Mouse (Mus musculus): Measurements from ENCODE around the gene St14. TPM values are rescaled to one million over a fixed set of nuclear protein-coding genes. Genes with fewer than 3 reads are reported as not detected.

Gene St14
- polyA plus RNA-seq, 1 experiment from 2014 or later, result 13.0 TPM

- Histone ChIP-seq H3K27ac (no peak overlapping the region), H3K4me3 (no peak overlapping the region), H3K4me2 (replicated peaks) (no peak overlapping the region), H3K27me3 (no peaks in the 10 kb centered on the region), H3K9ac (no peak overlapping the region), H3K4me1 (no peaks in the 10 kb centered on the region), H3K9me3 (no peaks in the 10 kb centered on the region), H3K36me3 (no peaks in the 10 kb centered on the region)
- WGBS, result 88% methylated on average over 18 of the region's 18 CpGs
- ATAC-seq (ENCODE audit: insufficient number of reproducible peaks, insufficient read depth, low FRiP score, low TSS enrichment), result no peak
Measured at GRCm38 (mm10) chr9:31092111-31092832, 39.4 kb downstream of the St14 start.

- no peak overlapping the region for H3K4me2 ChIP-seq (replicated peaks)
- no peaks in the 10 kb centered on the region for H3K9me3 ChIP-seq
- no peaks in the 10 kb centered on the region for H3K36me3 ChIP-seq
- no peak for ATAC-seq (ENCODE audit: insufficient number of reproducible peaks, insufficient read depth, low FRiP score, low TSS enrichment)
- H3K4me1 ChIP-seq, result no peaks in the 10 kb centered on the region
- no peak overlapping the region for H3K9ac ChIP-seq
- H3K27ac ChIP-seq, result no peak overlapping the region
- H3K27me3 ChIP-seq, result no peaks in the 10 kb centered on the region
- no peak overlapping the region for H3K4me3 ChIP-seq
- 89% methylated on average over 10 of the region's 10 CpGs for WGBS
Measured at GRCm38 (mm10) chr9:31091162-31091581, 40.5 kb downstream of the St14 start.

- Histone ChIP-seq H3K36me3 (no peaks in the 10 kb centered on the region), H3K4me2 (replicated peaks) (no peak overlapping the region), H3K4me3 (no peak overlapping the region), H3K9me3 (no peaks in the 10 kb centered on the region), H3K27me3 (no peaks in the 10 kb centered on the region), H3K9ac (no peak overlapping the region), H3K4me1 (no peaks in the 10 kb centered on the region), H3K27ac (no peak overlapping the region)
- WGBS, result 77% methylated on average over 29 of the region's 29 CpGs
- no peak for ATAC-seq (ENCODE audit: insufficient number of reproducible peaks, insufficient read depth, low FRiP score, low TSS enrichment)
Measured at GRCm38 (mm10) chr9:31090081-31091023, 41.3 kb downstream of the St14 start.

- Histone ChIP-seq H3K9me3 (no peaks in the 10 kb centered on the region), H3K4me2 (replicated peaks) (no peak overlapping the region), H3K9ac (no peak overlapping the region), H3K27me3 (no peaks in the 10 kb centered on the region), H3K4me1 (no peaks in the 10 kb centered on the region), H3K4me3 (no peak overlapping the region), H3K27ac (no peak overlapping the region), H3K36me3 (no peaks in the 10 kb centered on the region)
- 85% methylated on average over 9 of the region's 9 CpGs for WGBS
- no peak for ATAC-seq (ENCODE audit: insufficient number of reproducible peaks, insufficient read depth, low FRiP score, low TSS enrichment)
Measured at GRCm38 (mm10) chr9:31089541-31089940, 42.1 kb downstream of the St14 start.

GRCm38 (mm10) chr9:31088883-31089282 is 42.8 kb downstream of the St14 start:
- no peaks in the 10 kb centered on the region for H3K27me3 ChIP-seq
- H3K9ac ChIP-seq, result no peak overlapping the region
- no peaks in the 10 kb centered on the region for H3K36me3 ChIP-seq
- H3K9me3 ChIP-seq, result no peaks in the 10 kb centered on the region
- H3K4me3 ChIP-seq, result no peak overlapping the region
- no peak overlapping the region for H3K27ac ChIP-seq
- no peaks in the 10 kb centered on the region for H3K4me1 ChIP-seq
- H3K4me2 ChIP-seq (replicated peaks), result no peak overlapping the region
- 82% methylated on average over 4 of the region's 4 CpGs for WGBS
- no peak for ATAC-seq (ENCODE audit: insufficient number of reproducible peaks, insufficient read depth, low FRiP score, low TSS enrichment)

GRCm38 (mm10) chr9:31088116-31088515 is 43.5 kb downstream of the St14 start:
- Histone ChIP-seq H3K4me1 (no peaks in the 10 kb centered on the region), H3K4me3 (no peak overlapping the region), H3K9ac (no peak overlapping the region), H3K27me3 (peaks cover 3% of the 10 kb centered on the region; the same call in 1 of the 2 replicates), H3K4me2 (replicated peaks) (no peak overlapping the region), H3K9me3 (no peaks in the 10 kb centered on the region), H3K36me3 (no peaks in the 10 kb centered on the region), H3K27ac (no peak overlapping the region)
- no peak for ATAC-seq (ENCODE audit: insufficient number of reproducible peaks, insufficient read depth, low FRiP score, low TSS enrichment)
- 68% methylated on average over 3 of the region's 3 CpGs for WGBS

- Histone ChIP-seq H3K4me2 (replicated peaks) (no peak overlapping the region), H3K27me3 (peaks cover 6% of the 10 kb centered on the region; the same call in 1 of the 2 replicates), H3K4me3 (no peak overlapping the region), H3K9ac (no peak overlapping the region), H3K27ac (no peak overlapping the region), H3K36me3 (no peaks in the 10 kb centered on the region), H3K9me3 (no peaks in the 10 kb centered on the region), H3K4me1 (no peaks in the 10 kb centered on the region)
- 74% methylated on average over 4 of the region's 4 CpGs for WGBS
- no peak for ATAC-seq (ENCODE audit: insufficient number of reproducible peaks, insufficient read depth, low FRiP score, low TSS enrichment)
Measured at GRCm38 (mm10) chr9:31087466-31087865, 44.2 kb downstream of the St14 start.

GRCm38 (mm10) chr9:31086754-31087145 is 44.9 kb downstream of the St14 start:
- no peak overlapping the region for H3K4me3 ChIP-seq

GRCm38 (mm10) chr9:31086085-31086753 is 45.4 kb downstream of the St14 start:
- no peak overlapping the region for H3K4me3 ChIP-seq
- 12% methylated on average over 10 of the region's 10 CpGs for WGBS
- no peak overlapping the region for H3K27ac ChIP-seq
- 0 out of 2 replicates have a peak overlapping the region, but pooled peaks have one; percentile 3 for H3K4me2 ChIP-seq (replicated peaks)
- no peak overlapping the region for H3K9ac ChIP-seq
- ATAC-seq (ENCODE audit: insufficient number of reproducible peaks, insufficient read depth, low FRiP score, low TSS enrichment), result no peak
- H3K4me1 ChIP-seq, result 0 out of 2 replicates have a peak, but pooled peaks cover 3% of the 10 kb centered on the region
- peaks cover 6% of the 10 kb centered on the region; the same call in 1 of the 2 replicates for H3K27me3 ChIP-seq
- H3K36me3 ChIP-seq, result no peaks in the 10 kb centered on the region
- H3K9me3 ChIP-seq, result no peaks in the 10 kb centered on the region

More at GRCm38 (mm10) chr9:31086754-31087145, 44.9 kb downstream of the St14 start:
- no peak for ATAC-seq (ENCODE audit: insufficient number of reproducible peaks, insufficient read depth, low FRiP score, low TSS enrichment)
- Histone ChIP-seq H3K36me3 (no peaks in the 10 kb centered on the region), H3K4me2 (replicated peaks) (no peak overlapping the region), H3K9me3 (no peaks in the 10 kb centered on the region), H3K9ac (no peak overlapping the region), H3K27ac (no peak overlapping the region), H3K4me1 (0 out of 2 replicates have a peak, but pooled peaks cover 3% of the 10 kb centered on the region), H3K27me3 (peaks cover 6% of the 10 kb centered on the region; the same call in 1 of the 2 replicates)
- WGBS, result 76% methylated on average over 7 of the region's 7 CpGs

GRCm38 (mm10) chr9:31085556-31085955 is 46.1 kb downstream of the St14 start:
- no peak overlapping the region for H3K27ac ChIP-seq
- peaks cover 6% of the 10 kb centered on the region; the same call in 1 of the 2 replicates for H3K27me3 ChIP-seq
- no peak overlapping the region for H3K4me3 ChIP-seq
- no peaks in the 10 kb centered on the region for H3K36me3 ChIP-seq
- no peak overlapping the region for H3K4me2 ChIP-seq (replicated peaks)
- 0 out of 2 replicates have a peak, but pooled peaks cover 3% of the 10 kb centered on the region for H3K4me1 ChIP-seq
- 70% methylated on average over 5 of the region's 5 CpGs for WGBS
- no peaks in the 10 kb centered on the region for H3K9me3 ChIP-seq
- H3K9ac ChIP-seq, result no peak overlapping the region
- no peak for ATAC-seq (ENCODE audit: insufficient number of reproducible peaks, insufficient read depth, low FRiP score, low TSS enrichment)

GRCm38 (mm10) chr9:31082771-31083170 is 48.9 kb downstream of the St14 start:
- Histone ChIP-seq H3K9me3 (no peaks in the 10 kb centered on the region), H3K9ac (no peak overlapping the region), H3K36me3 (no peaks in the 10 kb centered on the region), H3K4me2 (replicated peaks) (no peak overlapping the region), H3K27me3 (peaks cover 6% of the 10 kb centered on the region; the same call in 1 of the 2 replicates), H3K27ac (no peak overlapping the region), H3K4me3 (no peak overlapping the region), H3K4me1 (0 out of 2 replicates have a peak, but pooled peaks cover 3% of the 10 kb centered on the region)
- no peak for ATAC-seq (ENCODE audit: insufficient number of reproducible peaks, insufficient read depth, low FRiP score, low TSS enrichment)
- WGBS, result 66% methylated on average over 6 of the region's 6 CpGs
